21 mouse cellular contexts compared by ENCODE assay signal in genomic region chr3:131135434-131135833, GRCm38 (mm10). TPM values are rescaled to one million over a fixed set of nuclear protein-coding genes. Genes with fewer than 3 reads are reported as not detected.
DNase-seq lines count a peak whose midpoint lies in the region; ATAC-seq and TF ChIP-seq lines count a peak whose summit lies in the region.
"Had no signal": no experiment of that assay in that cellular context is flagged by ENCODE, and none has a peak within 500 bp of the region (broad histone marks: within the 10 kb centered on the region; RNA-seq: fewer than 3 reads in every experiment).

No protein-coding gene starts in this region.

- no peak overlapping the region for H3K4me2 ChIP-seq in hindbrain, embryonic 12.5 days (replicated peaks)
- H3K4me2 ChIP-seq in CH12.LX (ENCODE audit: insufficient read depth, low read depth, poor library complexity, severe bottlenecking), result peak overlapping the region; percentile 3; the same call in 1 of the 2 replicates
- H3K4me2 ChIP-seq in limb, embryonic 13.5 days (replicated peaks), result 0 out of 2 replicates have a peak overlapping the region, but pooled peaks have one; percentile 14
- H3K4me2 ChIP-seq: heart, embryonic 13.5 days; liver, embryonic 11.5 days had no signal

- H3K79me2 ChIP-seq in CH12.LX (replicated peaks; ENCODE audit: control insufficient read depth, extremely low read depth, insufficient read depth, poor library complexity, severe bottlenecking), result peaks cover 22% of the 10 kb centered on the region

- dilution Hi-C loops in CH12.LX (cut with MboI; ENCODE audit: extremely low pct_ligation_motif_present, extremely low pct_unique_long_range_greater_than_20kb, low sequenced_read_pairs), result no loop called here

- H3K9me3 ChIP-seq in hindbrain, embryonic 10.5 days, result no peaks in the 10 kb centered on the region
- no peaks in the 10 kb centered on the region for H3K9me3 ChIP-seq in hindbrain, embryonic 12.5 days (replicated peaks)
- H3K9me3 ChIP-seq in CH12.LX (replicated peaks; ENCODE audit: low read length), result no peaks in the 10 kb centered on the region
- H3K9me3 ChIP-seq in limb, embryonic 13.5 days, result no peaks in the 10 kb centered on the region
- H3K9me3 ChIP-seq: heart, embryonic 13.5 days; megakaryocyte, embryonic 14.5 days had no signal

- TF ChIP-seq POLR2A in CH12.LX (IDR thresholded peaks at IDR 0.05; ENCODE audit: low read depth, low read length), result no peak

- TF ChIP-seq RAD21 in CH12.LX (IDR thresholded peaks at IDR 0.05; ENCODE audit: low read depth, low read length), result no peak

- no peak overlapping the region for H3K4me3 ChIP-seq in hindbrain, embryonic 10.5 days
- H3K4me3 ChIP-seq in hindbrain, embryonic 12.5 days, result no peak overlapping the region
- H3K4me3 ChIP-seq in CH12.LX (replicated peaks in 1 of 3; ENCODE audit: low read depth in 2 of 3, low read length in 2 of 3, poor library complexity in 1 of 3), result no peak overlapping the region
- no peak overlapping the region for H3K4me3 ChIP-seq in limb, embryonic 13.5 days
- H3K4me3 ChIP-seq: heart, embryonic 13.5 days; megakaryocyte, embryonic 14.5 days had no signal

- no peak for ATAC-seq in hindbrain, embryonic 12.5 days (ENCODE audit: low FRiP score)
- ATAC-seq in limb, embryonic 13.5 days (ENCODE audit: low FRiP score, low read depth), result no peak
- ATAC-seq: hindbrain, postnatal 0 days had no signal

- 0 out of 2 replicates have a peak overlapping the region, but pooled peaks have one; percentile 12 for H3K27ac ChIP-seq in hindbrain, embryonic 10.5 days
- no peak overlapping the region for H3K27ac ChIP-seq in hindbrain, embryonic 12.5 days
- no peak overlapping the region for H3K27ac ChIP-seq in CH12.LX (ENCODE audit: insufficient read depth, low read depth)
- H3K27ac ChIP-seq in limb, embryonic 13.5 days, result no peak overlapping the region
- H3K27ac ChIP-seq: heart, embryonic 13.5 days; hindbrain, postnatal 0 days; kidney, postnatal 0 days had no signal

- H3K36me3 ChIP-seq in hindbrain, embryonic 10.5 days, result no peaks in the 10 kb centered on the region
- no peaks in the 10 kb centered on the region for H3K36me3 ChIP-seq in hindbrain, embryonic 12.5 days
- no peaks in the 10 kb centered on the region for H3K36me3 ChIP-seq in CH12.LX (replicated peaks in 1 of 2; ENCODE audit: control insufficient read depth in 1 of 2, insufficient read depth in 1 of 2, low read length in 1 of 2)
- H3K36me3 ChIP-seq in limb, embryonic 13.5 days, result no peaks in the 10 kb centered on the region
- H3K36me3 ChIP-seq: heart, embryonic 13.5 days had no signal

- TF ChIP-seq CTCF in CH12.LX (conservative IDR thresholded peaks at IDR 0.05 in 1 of 2, IDR thresholded peaks at IDR 0.05 in 1 of 2; ENCODE audit: low read depth in 2 of 2, low read length in 2 of 2), result no peak

- in situ Hi-C loops in CH12.LX (cut with MboI; ENCODE audit: low pct_ligation_motif_present, low pct_unique_long_range_greater_than_20kb, low sequenced_read_pairs), result no loop called here

- no peak for DNase-seq in hindbrain, embryonic 10.5 days (ENCODE audit: low spot score)
- no peak for DNase-seq in CH12.LX (ENCODE audit: extremely low read depth)
- DNase-seq in T-cell, adult 2 months (ENCODE audit: low spot score), result peak; percentile 57
- DNase-seq in thymus, postnatal 36 days, result no peak
- DNase-seq in layer of hippocampus, postnatal 10 days (ENCODE audit: low spot score in 2 of 2), result no peak
- DNase-seq: adrenal gland, adult 8-10 months; cerebellum, adult 9-10 months; gastrocnemius, postnatal 10 days; heart, adult 18-20 months; kidney, adult 11 months; layer of hippocampus, postnatal 36 days; lung, adult 18-20 months; right cerebral cortex, adult 18-20 months; thymus, postnatal 14 days had no signal

- H3K4me1 ChIP-seq in hindbrain, embryonic 10.5 days (replicated peaks), result peaks cover 61% of the 10 kb centered on the region
- peaks cover 47% of the 10 kb centered on the region for H3K4me1 ChIP-seq in hindbrain, embryonic 12.5 days
- peaks cover 20 to 42% of the 10 kb centered on the region in 2 experiments for H3K4me1 ChIP-seq in CH12.LX (ENCODE audit: control insufficient read depth in 1 of 2, insufficient read depth in 2 of 2)
- peaks cover 59% of the 10 kb centered on the region for H3K4me1 ChIP-seq in limb, embryonic 13.5 days

- WGBS in hindbrain, embryonic 10.5 days, result 41% methylated on average over 9 of the region's 9 CpGs
- WGBS in hindbrain, embryonic 12.5 days, result 30% methylated on average over 9 of the region's 9 CpGs
- 47% methylated on average over 9 of the region's 9 CpGs for WGBS in limb, embryonic 13.5 days

- H3K27me3 ChIP-seq in hindbrain, embryonic 10.5 days (ENCODE audit: insufficient read depth, poor library complexity, severe bottlenecking), result peaks cover 23% of the 10 kb centered on the region
- H3K27me3 ChIP-seq in hindbrain, embryonic 12.5 days, result peaks cover 12% of the 10 kb centered on the region; the same call in 1 of the 2 replicates
- H3K27me3 ChIP-seq in CH12.LX (replicated peaks), result no peaks in the 10 kb centered on the region
- H3K27me3 ChIP-seq in limb, embryonic 13.5 days, result no peaks in the 10 kb centered on the region
- H3K27me3 ChIP-seq: heart, embryonic 13.5 days had no signal

- TF ChIP-seq EP300 in CH12.LX (IDR thresholded peaks at IDR 0.05; ENCODE audit: low read length), result no peak

- no peak overlapping the region for H3K9ac ChIP-seq in hindbrain, embryonic 12.5 days
- no peak overlapping the region for H3K9ac ChIP-seq in CH12.LX (ENCODE audit: insufficient read depth, low read depth)
- H3K9ac ChIP-seq in limb, embryonic 13.5 days, result no peak overlapping the region
- H3K9ac ChIP-seq: heart, embryonic 13.5 days had no signal

TF ChIP-seq in CH12.LX, 34 proteins besides CTCF, POLR2A, EP300 and RAD21:
- no peak for TF ChIP-seq MAZ (IDR thresholded peaks at IDR 0.05; ENCODE audit: low read depth, low read length)
- no peak for TF ChIP-seq USF2 (conservative IDR thresholded peaks at IDR 0.05; ENCODE audit: low read depth, low read length)
- TF ChIP-seq KAT2A (IDR thresholded peaks at IDR 0.05; ENCODE audit: insufficient replicate concordance, low read length), result no peak
- TF ChIP-seq PAX5 (IDR thresholded peaks at IDR 0.05; ENCODE audit: low read length), result no peak
- no peak for TF ChIP-seq TCF12 (IDR thresholded peaks at IDR 0.05; ENCODE audit: low read depth, low read length)

RNA-seq across cellular contexts. Expression of gene Lef1, which starts 25.2 kb away (rescaled TPM):
- polyA plus RNA-seq in hindbrain, embryonic 10.5 days (2016; fragmentation: Nextera tagmentation; extraction: Ambion mirVana), result 24.8 and 32.9 TPM in 2 replicates
- 31.9 and 33.6 TPM in 2 replicates for polyA plus RNA-seq in hindbrain, embryonic 12.5 days (2016; fragmentation: Nextera tagmentation; extraction: Ambion mirVana)
- 14.5 and 15.8 TPM in 2 replicates for total RNA-seq in CH12.LX (2012; rRNA removed)
- total RNA-seq in CH12.LX (2014; rRNA removed), result 1.4 and 1.8 TPM in 2 replicates
- polyA plus RNA-seq in CH12.LX (2012; ENCODE audit: insufficient read length, low read depth), result 2.7 and 4.4 TPM in 2 replicates
- 47.9 and 52.0 TPM in 2 replicates for polyA plus RNA-seq in limb, embryonic 13.5 days (2015; fragmentation: Nextera tagmentation; extraction: Ambion mirVana)
- 1 to 10 TPM; 7.4 to 8.8 TPM for total RNA-seq in layer of hippocampus, postnatal 10 days (2021)
